Mouse (Mus musculus) heart, postnatal 14 days (tissue): Measurements from ENCODE around the gene Oasl1. TPM values are rescaled to one million over a fixed set of nuclear protein-coding genes. Genes with fewer than 3 reads are reported as not detected.
"Not testable (repeated sequence)": the region's sequence is repeated elsewhere in the genome, so short reads cannot be mapped to it uniquely, and the experiment has no call there.

Source experiments
- DNase-seq, 2 experiments: peaks; one replicate each; pipeline ENCODE4 v3.0.0; 2021 to 2022
- intact Hi-C: fragments of 180-260 bp; cut with DNase I; formaldehyde crosslinking; loops from one replicate; pipeline ENCODE4 v1.15.1; 2025
- total RNA-seq, 2 experiments: library from RNA; stranded (reverse); gene quantifications; 2 replicates each; pipeline ENCODE4 v1.2.3; 2021

Gene Oasl1
- total RNA-seq, 2 experiments from 2014 or later: 0.83 TPM; not detected in 1

GRCm38 (mm10) chr5:114922366-114922731, 691 bp upstream of the Oasl1 start:
- no peak for DNase-seq
- intact Hi-C loops: no loop called here

- intact Hi-C loops: no loop called here
- no peak for DNase-seq
Observed at GRCm38 (mm10) chr5:114926153-114926684, 3.2 kb downstream of the Oasl1 start.

DNA sequence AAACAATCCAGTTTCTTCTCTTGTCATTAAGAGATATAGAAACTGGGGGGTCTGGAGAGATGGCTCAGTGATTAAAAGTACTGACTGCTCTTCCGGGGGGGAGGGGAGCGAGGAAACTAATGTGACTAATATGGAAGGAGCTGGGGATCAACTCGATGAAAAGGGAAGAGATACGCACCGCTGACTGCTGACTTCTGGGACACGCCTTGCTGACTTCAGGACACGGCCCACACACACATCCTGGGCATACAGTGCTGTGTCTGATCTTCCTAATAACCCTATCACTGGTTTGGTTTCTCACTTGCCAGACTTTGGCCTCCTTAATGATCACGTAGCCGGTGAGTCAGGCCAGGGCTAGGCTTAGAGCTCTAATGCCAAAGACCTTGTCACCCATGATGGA, 3.7 kb downstream of the Oasl1 start:
- intact Hi-C loops: no loop called here

DNA sequence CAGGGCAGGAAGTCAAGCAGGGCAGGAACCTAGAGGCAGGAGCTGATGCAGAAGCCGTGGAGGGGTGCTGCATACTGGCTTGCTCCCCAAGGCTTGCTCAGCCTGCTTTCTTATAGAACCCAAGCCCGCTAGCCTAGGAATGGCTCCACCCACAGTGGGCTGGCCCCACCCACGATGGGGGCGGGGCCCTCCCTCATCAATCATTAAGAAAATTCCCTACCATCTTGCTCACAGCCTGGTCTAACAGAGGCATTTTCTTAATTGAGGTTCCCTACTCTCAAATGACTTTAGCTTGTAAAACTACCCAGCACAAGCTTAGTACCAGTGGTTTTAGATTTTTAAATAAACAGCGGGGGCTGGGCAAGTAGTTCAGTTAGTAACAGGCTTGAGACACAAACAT, 8.6 kb downstream of the Oasl1 start:
- intact Hi-C loops: no loop called here
- DNase-seq: no peak

More for the DNA sequence above, 3.7 kb downstream of the Oasl1 start:
- DNase-seq: no peak

DNA sequence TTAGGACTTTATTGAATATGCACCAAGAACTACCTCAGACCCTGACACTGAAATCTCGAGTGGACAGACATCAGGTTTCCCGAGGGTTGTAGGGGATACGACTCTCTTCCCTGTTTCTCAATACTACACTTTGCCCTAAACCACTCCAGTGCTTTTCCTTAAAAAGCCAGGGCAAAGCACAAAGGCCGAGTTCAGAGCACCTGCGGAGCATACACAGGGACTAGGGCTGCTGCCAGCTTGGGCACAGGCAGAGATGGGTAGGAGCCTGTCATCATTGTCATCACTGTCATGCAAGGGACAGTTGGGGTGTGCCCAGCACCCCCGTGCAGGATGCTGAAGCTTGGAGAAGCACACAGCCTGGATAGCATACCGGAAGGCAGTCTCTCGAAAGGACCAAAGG, 10.2 kb downstream of the Oasl1 start:
- intact Hi-C loops: no loop called here
- no peak for DNase-seq

GRCm38 (mm10) chr5:114935838-114936237, 12.8 kb downstream of the Oasl1 start:
- intact Hi-C loops: no loop called here
- no peak for DNase-seq

GRCm38 (mm10) chr5:114941138-114941537, 18.1 kb downstream of the Oasl1 start:
- intact Hi-C loops, DNase-seq: not testable (repeated sequence)

- peak; percentile 76 to 83 for DNase-seq
- intact Hi-C loops: no loop called here
Observed at GRCm38 (mm10) chr5:114942074-114942765, 19.2 kb downstream of the Oasl1 start, which contains the start of gene 2210016L21Rik. TSS of gene 2210016L21Rik (plus strand) at chr5:114942158.

DNA sequence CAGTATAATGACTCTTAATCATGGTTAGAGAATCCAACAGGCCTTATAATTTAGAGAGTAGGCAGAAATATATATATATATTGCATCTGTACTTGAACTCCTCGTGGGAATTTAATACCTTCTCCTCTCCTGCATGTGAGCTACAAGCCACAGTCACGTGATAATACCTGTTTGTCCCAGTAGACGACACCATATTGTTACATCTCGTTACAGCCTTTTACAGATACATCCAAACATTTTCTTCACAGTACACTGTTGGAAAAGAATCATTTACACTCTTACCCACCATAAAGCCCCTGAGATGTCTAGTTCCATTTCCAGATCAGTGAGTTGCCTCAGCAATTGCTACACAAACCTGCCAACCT, 19.7 kb downstream of the Oasl1 start:
- intact Hi-C loops: no loop called here
- no peak for DNase-seq

GRCm38 (mm10) chr5:114945072-114945471, 22.0 kb downstream of the Oasl1 start:
- DNase-seq: no peak
- intact Hi-C loops: no loop called here

DNA sequence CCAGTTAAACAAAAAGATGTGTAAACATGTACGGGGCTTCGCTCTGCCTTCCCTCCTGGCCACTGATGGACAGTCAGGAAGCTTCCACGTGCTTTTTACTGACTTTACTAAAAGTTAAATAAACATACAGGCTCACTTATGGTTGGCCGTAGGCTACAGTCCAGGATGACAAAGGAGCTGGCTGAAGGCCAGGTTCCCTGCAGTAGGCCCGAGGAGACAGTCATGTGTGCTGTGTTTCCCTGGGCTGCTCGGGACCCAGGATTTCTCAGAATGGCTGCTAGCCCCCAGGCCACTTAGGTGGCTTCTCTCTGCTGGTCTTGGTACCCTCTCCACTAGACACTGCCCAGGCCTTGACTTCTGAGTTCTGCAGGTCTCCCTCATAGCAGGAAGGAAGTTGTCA, 25.9 kb downstream of the Oasl1 start:
- intact Hi-C loops: no loop called here
- DNase-seq: peak; percentile 60 to 68

DNA sequence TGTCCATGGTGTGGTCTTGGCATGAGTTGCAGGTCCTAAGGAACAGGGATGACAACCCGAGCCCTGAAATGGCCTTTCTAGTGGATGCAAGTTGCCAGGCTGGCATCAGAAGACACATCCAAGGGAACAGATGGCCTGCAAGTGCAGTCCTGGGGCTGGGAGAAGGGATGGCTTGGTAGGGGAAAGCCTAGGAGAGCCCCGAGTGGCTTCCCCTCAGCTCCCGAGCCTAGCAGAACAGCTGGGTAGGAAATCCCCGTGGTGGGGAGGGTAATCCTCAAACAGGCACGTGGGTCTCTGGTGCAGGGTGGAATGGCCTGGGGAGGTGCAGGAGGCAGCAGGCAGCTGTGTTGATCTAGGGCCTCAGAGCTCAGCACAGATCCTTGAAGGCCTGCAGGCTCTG, 26.3 kb downstream of the Oasl1 start:
- no peak for DNase-seq
- intact Hi-C loops: no loop called here

DNA sequence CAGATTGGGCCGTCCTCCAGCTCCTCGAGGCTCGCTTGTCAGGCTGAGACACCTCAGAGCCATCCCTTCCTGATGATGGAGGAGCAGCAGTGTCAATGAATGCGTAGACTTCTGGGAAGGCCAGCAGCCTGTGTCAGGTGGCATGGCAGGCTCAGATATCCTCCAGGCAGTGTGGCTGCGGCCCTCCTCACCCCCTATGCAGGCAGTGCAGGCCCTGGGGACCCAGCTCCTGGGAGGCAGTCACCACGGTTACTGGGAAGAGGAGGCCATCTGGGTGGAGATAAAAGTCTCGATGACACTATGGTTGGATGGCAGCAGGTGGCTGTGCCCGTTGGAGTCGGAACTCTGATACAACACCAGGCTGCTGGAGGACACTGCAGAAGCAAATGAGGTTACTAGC, 26.8 kb downstream of the Oasl1 start:
- intact Hi-C loops: no loop called here
- DNase-seq: no peak

DNA sequence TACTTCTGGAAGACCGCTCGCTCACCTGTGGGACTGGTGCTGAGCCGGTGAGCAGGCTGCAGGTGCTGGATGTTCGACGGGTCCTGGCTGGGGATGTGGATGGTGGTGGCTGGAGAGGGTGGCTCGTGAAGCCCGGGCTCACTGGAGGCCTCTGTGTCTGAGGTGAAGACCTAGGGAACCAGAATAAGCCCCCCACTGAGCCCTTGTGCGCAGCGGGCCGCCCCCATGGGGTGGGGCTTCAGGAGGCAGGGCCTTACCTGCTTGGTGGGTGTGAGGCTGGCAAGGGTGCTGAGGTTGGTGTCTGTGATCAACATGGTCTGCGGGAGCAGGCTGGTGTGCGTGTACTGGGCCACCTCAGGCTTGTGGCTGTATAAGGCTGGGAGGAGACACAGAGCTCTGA, 27.6 kb downstream of the Oasl1 start:
- DNase-seq: no peak
- intact Hi-C loops: no loop called here

- intact Hi-C loops: no loop called here
Observed at GRCm38 (mm10) chr5:114951279-114951880, 28.3 kb downstream of the Oasl1 start.

GRCm38 (mm10) chr5:114953326-114953725, 30.3 kb downstream of the Oasl1 start:
- intact Hi-C loops: no loop called here
- no peak for DNase-seq

More at GRCm38 (mm10) chr5:114951279-114951880, 28.3 kb downstream of the Oasl1 start:
- DNase-seq: no peak

GRCm38 (mm10) chr5:114958069-114958468, 35.0 kb downstream of the Oasl1 start:
- no peak for DNase-seq
- intact Hi-C loops: no loop called here

GRCm38 (mm10) chr5:114961590-114962360, 38.7 kb downstream of the Oasl1 start:
- intact Hi-C loops: no loop called here
- DNase-seq: no peak

GRCm38 (mm10) chr5:114964315-114964966, 41.4 kb downstream of the Oasl1 start:
- no peak for DNase-seq
- intact Hi-C loops: no loop called here

GRCm38 (mm10) chr5:114964967-114965898, 42.2 kb downstream of the Oasl1 start:
- intact Hi-C loops: no loop called here
- no peak for DNase-seq
